Mouse (Mus musculus) left cerebral cortex, adult 11 months (tissue): ENCODE results near the gene Gm10272.
"Not testable (repeated sequence)": the region's sequence is repeated elsewhere in the genome, so short reads cannot be mapped to it uniquely, and the experiment has no call there.

ENCODE experiments used
- DNase-seq: peaks from one replicate; pipeline ENCODE4 v3.0.0; 2022; ENCODE audit warnings: low spot score

The Gm10272 gene

DNA sequence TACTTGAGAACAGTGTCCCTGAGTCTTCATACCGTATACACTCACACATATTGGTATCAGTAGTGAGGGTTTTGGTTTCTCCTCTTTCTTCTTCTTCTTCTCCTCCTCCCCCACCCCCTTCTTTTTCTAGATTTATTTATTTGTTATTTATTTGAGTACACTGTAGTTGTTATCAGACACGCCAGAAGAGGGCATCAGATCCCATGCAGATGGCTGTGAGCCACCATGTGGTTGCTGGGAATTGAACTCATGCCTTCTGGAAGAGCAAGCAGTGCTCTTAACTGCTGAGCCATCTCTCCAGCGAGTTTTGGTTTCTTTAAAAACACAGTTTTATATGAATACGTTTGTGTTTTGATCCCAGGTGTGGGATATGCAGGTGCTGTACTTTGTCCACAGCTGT lies 21.9 kb downstream of the Gm10272 start:
- no peak for DNase-seq

- DNase-seq, result no peak
These were observed 22.8 kb downstream of the Gm10272 start for GRCm38 (mm10) chr10:77729241-77729640.

GRCm38 (mm10) chr10:77735928-77736327 lies 29.5 kb downstream of the Gm10272 start:
- DNase-seq, result no peak

- no peak for DNase-seq
These were observed 32.5 kb downstream of the Gm10272 start for GRCm38 (mm10) chr10:77738929-77739328.

- not testable (repeated sequence) for DNase-seq
These were observed 35.7 kb downstream of the Gm10272 start, which contains the start of gene Gm18596 for GRCm38 (mm10) chr10:77741924-77742688. Gm18596 (minus strand) TSS chr10:77742638.

DNA sequence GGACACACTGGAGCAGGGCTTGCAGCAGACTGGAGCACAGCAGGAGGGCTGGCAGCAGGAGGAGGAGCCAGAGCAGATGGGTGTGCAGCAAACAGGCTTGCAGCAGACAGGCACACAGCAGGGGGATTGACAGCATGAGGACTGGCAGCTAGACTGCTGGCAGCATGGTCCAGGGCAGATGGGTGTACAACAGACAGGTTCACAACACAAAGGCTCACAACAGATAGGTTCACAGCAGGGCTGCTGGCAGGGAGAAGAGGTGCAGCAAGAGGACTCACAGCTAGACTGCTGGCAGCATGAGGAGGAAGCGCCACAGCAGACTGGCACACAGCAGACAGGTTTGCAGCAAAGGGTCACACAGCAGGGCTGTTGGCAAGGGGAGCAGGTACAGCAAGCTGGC lies 44.3 kb downstream of the Gm10272 start:
- not testable (repeated sequence) for DNase-seq

GRCm38 (mm10) chr10:77751254-77751653 lies 44.8 kb downstream of the Gm10272 start, which contains the start of gene Gm9736:
Gm9736 (minus strand) TSS chr10:77751354.
- DNase-seq, result not testable (repeated sequence)

DNA sequence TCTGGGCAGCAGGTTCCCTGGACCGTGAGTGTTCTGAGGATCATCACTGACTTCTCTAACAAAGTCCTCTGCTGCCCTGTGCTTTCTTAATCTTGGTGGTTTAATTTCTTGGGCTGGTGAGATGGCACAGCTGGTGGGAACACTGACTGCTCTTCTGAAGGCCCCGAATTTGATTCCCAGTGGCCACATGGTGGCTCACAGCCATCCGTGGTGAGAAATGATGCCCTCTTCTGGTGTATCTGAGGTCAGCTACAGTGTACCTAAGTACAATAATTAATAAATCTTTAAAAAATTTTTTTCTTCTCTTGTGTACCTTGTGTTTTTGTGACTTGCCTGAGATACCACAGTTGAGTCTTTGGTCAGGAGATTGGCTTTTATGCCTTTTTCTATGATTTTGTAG lies 45.9 kb downstream of the Gm10272 start:
- not testable (repeated sequence) for DNase-seq

- no peak for DNase-seq
These were observed 47.0 kb downstream of the Gm10272 start for GRCm38 (mm10) chr10:77753448-77753847.
